In genomic region chr2:169469538-169469937, GRCm38 (mm10) we compare ENCODE assay signal across 21 mouse cellular contexts.
"Had no signal": no experiment of that assay in that cellular context is flagged by ENCODE, and none has a peak within 500 bp of the region (broad histone marks: within the 10 kb centered on the region; RNA-seq: fewer than 3 reads in every experiment).

No protein-coding gene starts in this region.

- ATAC-seq: liver, postnatal 0 days; lung, postnatal 0 days; midbrain, embryonic 15.5 days had no signal

- H3K27ac ChIP-seq: limb, embryonic 12.5 days; limb, embryonic 15.5 days; liver, embryonic 14.5 days; macrophage; stomach, postnatal 0 days had no signal

- H3K27me3 ChIP-seq: limb, embryonic 12.5 days; limb, embryonic 15.5 days; midbrain, embryonic 15.5 days had no signal

- H3K9me3 ChIP-seq: limb, embryonic 12.5 days; limb, embryonic 15.5 days; midbrain, embryonic 15.5 days had no signal

- H3K4me3 ChIP-seq: limb, embryonic 12.5 days; limb, embryonic 15.5 days; midbrain, embryonic 15.5 days; myocyte had no signal

- H3K4me2 ChIP-seq: limb, embryonic 12.5 days; limb, embryonic 15.5 days; liver, embryonic 11.5 days; lung, embryonic 14.5 days; midbrain, embryonic 15.5 days had no signal

- DNase-seq: kidney, adult 9 months; kidney, postnatal 14 days; kidney, postnatal 4 days; left cerebral cortex, postnatal 4 days; liver, postnatal 0 days; lung, embryonic 14.5 days; right cerebral cortex, adult 18-20 months; right cerebral cortex, postnatal 14 days; right cerebral cortex, postnatal 4 days; thymus, adult 2 months; thymus, postnatal 14 days; thymus, postnatal 4 days had no signal

- H3K9ac ChIP-seq: limb, embryonic 12.5 days; limb, embryonic 15.5 days; liver, embryonic 14.5 days; liver, postnatal 0 days; lung, embryonic 14.5 days; midbrain, embryonic 15.5 days had no signal

- H3K36me3 ChIP-seq: limb, embryonic 12.5 days; limb, embryonic 15.5 days; midbrain, embryonic 15.5 days had no signal
